Mouse (Mus musculus) liver, postnatal 0 days (tissue): ENCODE data around the gene Sorl1.

Experiments
- CTCF ChIP-seq: sonication (generic); IDR thresholded peaks from 2 replicates; pipeline ENCODE4 v1.5.1; 2016; ENCODE audit warnings: antibody characterized with exemption, low read depth
- EP300 ChIP-seq: IDR thresholded peaks from 2 replicates; pipeline ENCODE4 v1.6.1; 2016; ENCODE audit warnings: antibody characterized with exemption, low read depth, mild to moderate bottlenecking

- TF ChIP-seq CTCF (no peak), EP300 (no peak)
These were observed 183.7 kb downstream of the Sorl1 start for GRCm38 (mm10) chr9:41940311-41940853.
